Mouse (Mus musculus): ENCODE measurements around the gene Ubl3. TPM values are rescaled to one million over a fixed set of nuclear protein-coding genes. Genes with fewer than 3 reads are reported as not detected.

Gene Ubl3
- polyA plus RNA-seq, 1 experiment from 2014 or later: 73.1 TPM

DNA sequence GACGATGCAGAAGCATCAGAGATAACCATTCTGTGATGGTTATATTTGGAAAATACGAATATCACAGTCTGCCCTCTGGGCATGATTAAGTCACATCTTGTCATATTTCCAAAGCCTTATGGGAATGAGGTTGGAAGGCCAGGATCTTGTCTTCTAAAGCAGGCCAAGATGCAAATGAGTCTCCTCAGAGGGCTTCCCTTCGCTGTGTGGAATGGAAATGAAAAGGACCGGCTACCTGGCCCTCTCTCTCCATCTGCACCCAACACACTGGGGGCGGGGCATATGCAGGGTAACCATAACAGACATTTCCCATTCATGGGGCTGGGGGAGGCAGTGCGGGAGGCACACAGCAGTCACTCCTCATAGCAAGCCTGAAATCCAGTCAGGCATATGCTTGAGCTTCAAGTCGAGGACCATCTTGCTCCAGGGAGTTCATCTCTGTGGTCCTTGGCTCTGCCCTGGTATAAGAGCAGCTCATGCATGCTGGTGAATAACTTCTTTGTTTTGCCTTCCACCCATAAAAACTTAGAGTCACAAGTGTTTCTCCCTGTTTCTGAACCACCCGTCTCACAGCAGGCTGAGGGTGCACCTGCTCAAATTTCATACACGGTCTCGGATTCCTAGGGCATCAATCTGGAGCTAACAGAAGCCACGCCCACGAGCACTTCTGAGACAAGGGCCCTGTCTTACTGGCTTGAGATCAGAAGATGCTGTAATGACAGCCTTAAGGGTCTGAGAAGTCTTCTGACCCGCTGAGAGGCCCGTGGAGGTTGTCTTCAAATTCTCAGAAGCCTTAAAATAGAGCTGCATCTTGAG is 83.8 kb downstream of the Ubl3 start:
- Histone ChIP-seq H3K36me3 (no peaks in the 10 kb centered on the region), H3K27me3 (no peaks in the 10 kb centered on the region), H3K9me3 (0 out of 2 replicates have a peak, but pooled peaks cover 3% of the 10 kb centered on the region), H3K4me3 (replicated peaks) (no peak overlapping the region), H3K4me2 (no peak overlapping the region), H3K9ac (replicated peaks) (no peak overlapping the region; the same call in 1 of the 2 replicates), H3K27ac (peak overlapping the region; percentile 69), H3K4me1 (replicated peaks) (peaks cover 20% of the 10 kb centered on the region)
- peak; percentile 33 for ATAC-seq (ENCODE audit: insufficient number of reproducible peaks, insufficient read depth, low FRiP score, low TSS enrichment, low read depth)
- 46% methylated on average over 14 of the region's 14 CpGs for WGBS

DNA sequence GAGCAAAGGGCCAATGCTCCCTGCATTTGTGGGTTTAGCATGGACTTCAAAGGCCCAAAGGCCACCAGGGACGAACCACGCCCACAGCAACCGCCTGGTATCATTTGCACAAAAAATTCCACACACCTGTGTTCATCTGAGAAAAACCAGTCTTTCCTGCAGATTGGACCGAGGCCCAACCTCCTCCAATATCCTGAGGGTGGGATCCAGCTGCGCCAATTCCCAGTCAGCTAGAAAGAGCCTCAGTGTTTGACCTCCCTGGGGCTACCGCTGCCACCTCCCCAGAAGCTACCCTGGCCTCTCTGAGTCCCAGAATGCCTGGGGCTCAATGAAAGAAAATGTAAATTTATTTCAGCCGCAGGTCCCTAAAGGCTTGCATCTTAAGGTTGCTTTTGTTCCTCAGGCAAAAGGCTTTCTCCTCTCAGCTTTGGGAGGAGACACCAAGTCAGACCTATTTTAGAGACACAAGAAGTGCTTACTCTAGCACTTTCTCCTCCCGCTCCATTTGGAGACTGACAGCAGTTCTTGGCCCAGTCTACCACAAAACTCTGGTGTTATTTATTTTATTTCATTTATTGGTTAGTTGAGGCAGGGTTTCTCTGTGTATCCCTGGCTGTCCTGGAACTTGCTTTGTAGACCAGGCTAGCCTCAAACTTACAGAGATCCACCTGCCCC is 85.5 kb downstream of the Ubl3 start:
- Histone ChIP-seq H3K4me1 (replicated peaks) (peaks cover 20% of the 10 kb centered on the region), H3K9ac (replicated peaks) (no peak overlapping the region), H3K4me3 (replicated peaks) (no peak overlapping the region), H3K27ac (peak overlapping the region; percentile 51; the same call in 1 of the 2 replicates), H3K9me3 (no peaks in the 10 kb centered on the region), H3K27me3 (no peaks in the 10 kb centered on the region), H3K4me2 (no peak overlapping the region), H3K36me3 (no peaks in the 10 kb centered on the region)
- ATAC-seq (ENCODE audit: insufficient number of reproducible peaks, insufficient read depth, low FRiP score, low TSS enrichment, low read depth): no peak
- 28% methylated on average over 8 of the region's 8 CpGs for WGBS

DNA sequence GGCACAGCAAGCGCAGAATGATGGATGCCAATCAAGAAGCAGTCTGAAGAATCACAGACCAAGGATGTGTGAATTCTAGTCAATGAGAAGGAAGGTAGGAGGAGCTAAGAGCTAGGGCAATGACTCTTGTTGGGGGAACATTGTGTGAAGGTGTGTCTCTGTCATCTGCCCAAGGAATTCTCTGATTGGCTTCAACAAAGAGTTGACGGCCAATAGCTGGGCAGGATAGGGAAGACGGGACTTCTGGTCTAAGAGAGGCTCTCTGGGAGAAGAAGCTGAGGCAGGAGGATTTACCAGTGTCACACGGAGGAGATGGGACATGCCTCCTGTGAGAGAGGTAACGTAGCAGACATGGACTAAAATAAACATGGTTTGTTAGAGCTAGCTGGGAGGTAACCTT is 86.5 kb downstream of the Ubl3 start:
- WGBS: 81% methylated on average over 5 of the region's 5 CpGs
- Histone ChIP-seq H3K9me3 (peaks cover 1% of the 10 kb centered on the region), H3K4me2 (no peak overlapping the region), H3K4me1 (replicated peaks) (peaks cover 20% of the 10 kb centered on the region), H3K4me3 (replicated peaks) (no peak overlapping the region), H3K27ac (no peak overlapping the region), H3K9ac (replicated peaks) (no peak overlapping the region), H3K27me3 (no peaks in the 10 kb centered on the region), H3K36me3 (no peaks in the 10 kb centered on the region)
- no peak for ATAC-seq (ENCODE audit: insufficient number of reproducible peaks, insufficient read depth, low FRiP score, low TSS enrichment, low read depth)

GRCm38 (mm10) chr5:148465091-148465490 is 87.5 kb downstream of the Ubl3 start:
- Histone ChIP-seq H3K4me2 (no peak overlapping the region), H3K36me3 (no peaks in the 10 kb centered on the region), H3K27ac (no peak overlapping the region), H3K9ac (replicated peaks) (no peak overlapping the region), H3K4me3 (replicated peaks) (no peak overlapping the region), H3K9me3 (peaks cover 10% of the 10 kb centered on the region), H3K4me1 (replicated peaks) (peaks cover 20% of the 10 kb centered on the region), H3K27me3 (no peaks in the 10 kb centered on the region)
- no peak for ATAC-seq (ENCODE audit: insufficient number of reproducible peaks, insufficient read depth, low FRiP score, low TSS enrichment, low read depth)
- WGBS: 94% methylated on average over 9 of the region's 9 CpGs

- no peak overlapping the region for H3K9ac ChIP-seq (replicated peaks)
- 83% methylated on average over 7 of the region's 7 CpGs for WGBS
- H3K27me3 ChIP-seq: no peaks in the 10 kb centered on the region
- no peak overlapping the region for H3K4me2 ChIP-seq
- H3K4me3 ChIP-seq (replicated peaks): no peak overlapping the region
- H3K27ac ChIP-seq: no peak overlapping the region
- no peak for ATAC-seq (ENCODE audit: insufficient number of reproducible peaks, insufficient read depth, low FRiP score, low TSS enrichment, low read depth)
- no peaks in the 10 kb centered on the region for H3K36me3 ChIP-seq
- H3K4me1 ChIP-seq (replicated peaks): peaks cover 20% of the 10 kb centered on the region
- peaks cover 10% of the 10 kb centered on the region for H3K9me3 ChIP-seq
These were observed 88.1 kb downstream of the Ubl3 start for GRCm38 (mm10) chr5:148464489-148464888.

- WGBS: 91% methylated on average over 6 of the region's 6 CpGs
- no peak overlapping the region for H3K4me2 ChIP-seq
- H3K4me1 ChIP-seq (replicated peaks): peaks cover 15% of the 10 kb centered on the region
- no peak for ATAC-seq (ENCODE audit: insufficient number of reproducible peaks, insufficient read depth, low FRiP score, low TSS enrichment, low read depth)
- peaks cover 10% of the 10 kb centered on the region for H3K9me3 ChIP-seq
- no peak overlapping the region for H3K9ac ChIP-seq (replicated peaks)
- H3K4me3 ChIP-seq (replicated peaks): no peak overlapping the region
- H3K36me3 ChIP-seq: no peaks in the 10 kb centered on the region
- H3K27ac ChIP-seq: no peak overlapping the region
- H3K27me3 ChIP-seq: no peaks in the 10 kb centered on the region
These were observed 88.8 kb downstream of the Ubl3 start for GRCm38 (mm10) chr5:148463783-148464294.

Other genes starting within 250 kb of the Ubl3 start
- gene Slc7a1, start 152.9 kb downstream of the Ubl3 start, polyA plus RNA-seq (2016; fragmentation: Nextera tagmentation; extraction: Ambion mirVana): 12.0 and 12.6 TPM in 2 replicates